8 mouse cellular contexts compared by ENCODE assay signal in the genomic region with DNA sequence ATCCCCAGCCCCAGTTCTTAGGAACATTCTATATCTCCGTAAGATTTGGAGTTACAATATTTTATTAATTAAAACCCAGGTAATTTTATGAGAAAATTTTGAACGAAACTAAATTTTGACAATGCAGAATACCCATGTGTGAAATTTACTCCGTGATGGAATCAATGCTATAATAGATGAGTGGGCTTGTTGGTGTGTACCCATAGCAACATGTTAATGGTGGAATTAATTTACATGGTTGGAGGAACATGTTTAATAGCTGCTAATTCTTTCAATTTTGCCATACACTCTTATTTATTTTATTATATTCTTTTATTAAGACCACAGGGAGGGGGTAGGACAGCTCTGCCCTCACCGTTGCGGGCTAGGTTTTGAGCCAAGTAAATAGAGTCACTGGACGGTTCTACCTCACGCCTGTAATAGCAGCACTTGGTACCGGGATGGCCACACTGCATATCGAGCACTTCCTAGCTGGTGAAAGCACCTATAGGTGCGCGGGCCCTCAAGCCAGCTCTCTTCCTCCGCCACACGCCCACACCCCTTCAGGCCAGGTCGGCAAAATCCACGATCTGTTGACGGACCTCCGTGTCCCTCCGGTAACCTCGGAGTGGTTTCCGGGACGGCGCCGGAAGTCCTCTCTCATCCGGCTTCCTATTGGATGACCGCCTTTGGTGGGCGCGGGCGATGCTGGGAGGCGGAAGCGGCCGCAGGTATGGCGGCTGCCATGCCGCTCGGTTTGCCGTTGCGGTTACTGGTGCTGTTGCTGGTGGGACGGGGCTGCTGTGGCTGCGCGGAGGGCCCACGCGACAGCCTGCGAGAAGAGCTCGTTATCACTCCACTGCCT. TPM values are rescaled to one million over a fixed set of nuclear protein-coding genes. Genes with fewer than 3 reads are reported as not detected.
DNase-seq lines count a peak whose midpoint lies in the region; ATAC-seq lines count a peak whose summit lies in the region.

Gene Pigt, plus strand, starts transcription at position 674 of the 844 bp plus-strand sequence.

- DNase-seq in adrenal gland, adult 8-10 months, result peak; percentile 82
- DNase-seq in embryo, embryonic 11.5 days (ENCODE audit: low read depth, low spot score), result peak; percentile 59
- peak; percentile 67 to 85 for DNase-seq in gastrocnemius, postnatal 4 days (ENCODE audit: low spot score in 2 of 2)
- peak; percentile 86 to 90 for DNase-seq in left cerebral cortex, postnatal 36 days (ENCODE audit: low spot score in 2 of 2)
- peak; percentile 88 for DNase-seq in midbrain, embryonic 10.5 days (ENCODE audit: low spot score)
- DNase-seq in right cerebral cortex, postnatal 36 days (ENCODE audit: low spot score in 2 of 2), result peak; percentile 80 to 88
- peak; percentile 82 to 89 for DNase-seq in urinary bladder, postnatal 4 days (ENCODE audit: low spot score in 2 of 2)

- peak; percentile 97 for ATAC-seq in intestine, embryonic 16.5 days

- no peaks in the 10 kb centered on the region for H3K27me3 ChIP-seq in intestine, embryonic 16.5 days (replicated peaks; ENCODE audit: control insufficient read depth, insufficient read depth, low read length)
- no peaks in the 10 kb centered on the region for H3K27me3 ChIP-seq in midbrain, embryonic 10.5 days (ENCODE audit: low read depth, poor library complexity, severe bottlenecking)

- H3K9ac ChIP-seq in intestine, embryonic 16.5 days (ENCODE audit: low read depth, low read length), result peak within 1 kb of the TSS; percentile 87

- peak within 1 kb of the TSS; percentile 94 for H3K4me3 ChIP-seq in intestine, embryonic 16.5 days (ENCODE audit: low read length)
- H3K4me3 ChIP-seq in midbrain, embryonic 10.5 days, result peak within 1 kb of the TSS; percentile 92

- H3K4me2 ChIP-seq in intestine, embryonic 16.5 days (ENCODE audit: low read depth, low read length), result peak within 1 kb of the TSS; percentile 95

- peaks cover 12% of the 10 kb centered on the region for H3K36me3 ChIP-seq in intestine, embryonic 16.5 days (ENCODE audit: control insufficient read depth, insufficient read depth, low read length)
- peaks cover 30% of the 10 kb centered on the region for H3K36me3 ChIP-seq in midbrain, embryonic 10.5 days

- H3K27ac ChIP-seq in intestine, embryonic 16.5 days (ENCODE audit: low read length), result peak within 1 kb of the TSS; percentile 70
- peak within 1 kb of the TSS; percentile 86 for H3K27ac ChIP-seq in midbrain, embryonic 10.5 days (replicated peaks)

- WGBS in intestine, embryonic 16.5 days, result 4% methylated on average over 43 of the region's 43 CpGs
- 4% methylated on average over 43 of the region's 43 CpGs for WGBS in midbrain, embryonic 10.5 days

- intact Hi-C loops in left cerebral cortex, postnatal 36 days (cut with DNase I), result loop anchor here (2.0 kb wide), 1 partner anchor 36 kb away; the partner anchor contains the start of gene Gm20458

- H3K9me3 ChIP-seq in intestine, embryonic 16.5 days (ENCODE audit: control insufficient read depth, low read length), result no peaks in the 10 kb centered on the region
- no peaks in the 10 kb centered on the region for H3K9me3 ChIP-seq in midbrain, embryonic 10.5 days (replicated peaks)

- peaks cover 5% of the 10 kb centered on the region for H3K4me1 ChIP-seq in intestine, embryonic 16.5 days (ENCODE audit: control insufficient read depth, insufficient read depth, low read length)
- peaks cover 17% of the 10 kb centered on the region for H3K4me1 ChIP-seq in midbrain, embryonic 10.5 days

RNA-seq across cellular contexts. Expression of gene Pigt, which starts in this region (rescaled TPM):
- 10 to 100 TPM; 75.7 to 93.8 (median 88.6) TPM for total RNA-seq in adrenal gland, adult 8-10 months (2022)
- total RNA-seq in gastrocnemius, postnatal 4 days (2021), result 10 to 100 TPM; 66.5 to 66.8 TPM
- polyA plus RNA-seq in intestine, embryonic 16.5 days (2015; fragmentation: Nextera tagmentation; extraction: Ambion mirVana), result 59.1 and 61.4 TPM in 2 replicates
- total RNA-seq in left cerebral cortex, postnatal 36 days (2021), result 10 to 100 TPM; 88.7 to 98.5 TPM
- polyA plus RNA-seq in midbrain, embryonic 10.5 days (2016; fragmentation: Nextera tagmentation; extraction: Ambion mirVana), result 40.1 and 44.7 TPM in 2 replicates

Comparison
In these comparisons a context has a peak if more than half of its experiments do, and no peak if none do; other contexts are left out.
1. Peak in every context shown above with its lines: DNase-seq, ATAC-seq, H3K4me3 ChIP-seq and H3K27ac ChIP-seq.